In genomic region chr8:110454466-110454865, GRCm38 (mm10) we compare ENCODE assay signal across 10 mouse cellular contexts.
"Had no signal": no experiment of that assay in that cellular context is flagged by ENCODE, and none has a peak within 500 bp of the region (broad histone marks: within the 10 kb centered on the region; RNA-seq: fewer than 3 reads in every experiment).

No protein-coding gene starts in this region.

- H3K4me1 ChIP-seq: limb, embryonic 13.5 days; midbrain, embryonic 13.5 days; neural tube, embryonic 15.5 days had no signal

- ATAC-seq: intestine, postnatal 0 days; midbrain, embryonic 13.5 days had no signal

- H3K4me3 ChIP-seq: limb, embryonic 13.5 days; midbrain, embryonic 13.5 days; myocyte; neural tube, embryonic 15.5 days had no signal

- H3K4me2 ChIP-seq: limb, embryonic 13.5 days; midbrain, embryonic 13.5 days; neural tube, embryonic 15.5 days had no signal

- H3K9ac ChIP-seq: limb, embryonic 13.5 days; liver, embryonic 14.5 days; midbrain, embryonic 13.5 days; neural tube, embryonic 15.5 days had no signal

- H3K27me3 ChIP-seq: limb, embryonic 13.5 days; midbrain, embryonic 13.5 days; neural tube, embryonic 15.5 days had no signal

- DNase-seq: lung, adult 18-20 months; right cerebral cortex, adult 18-20 months; thymus, postnatal 4 days had no signal

- H3K9me3 ChIP-seq: limb, embryonic 13.5 days; midbrain, embryonic 13.5 days; neural tube, embryonic 15.5 days had no signal

- H3K27ac ChIP-seq: limb, embryonic 13.5 days; liver, embryonic 14.5 days; midbrain, embryonic 13.5 days; neural tube, embryonic 15.5 days; stomach, postnatal 0 days had no signal

- H3K36me3 ChIP-seq: limb, embryonic 13.5 days; midbrain, embryonic 13.5 days; neural tube, embryonic 15.5 days had no signal
